Mouse (Mus musculus) CH12.LX (cell line): ENCODE measurements at regions not wholly inside any gene's neighbourhood (a gene's known extent, or its start where the extent isn't known, plus 50 kb on each side); places are given as distances from the start of the nearest gene placed in this dataset.

Source experiments
- CTCF ChIP-seq, 2 experiments: IDR thresholded peaks in 1 of 2; conservative IDR thresholded peaks in 1 of 2; 2 replicates each; pipeline ENCODE4 v1.5.1; 2011 to 2012; ENCODE audit warnings: low read depth in 2 of 2, low read length in 2 of 2, improper control_type of control experiment in 1 of 2, inconsistent platforms in 1 of 2, mild to moderate bottlenecking in 1 of 2, moderate library complexity in 1 of 2
- EP300 ChIP-seq: IDR thresholded peaks from 2 replicates; pipeline ENCODE4 v1.6.1; 2011; ENCODE audit warnings: low read length, improper control_type of control experiment
- GABPA ChIP-seq: IDR thresholded peaks from 2 replicates; pipeline ENCODE4 v1.6.1; 2012; ENCODE audit warnings: low read depth, low read length, improper control_type of control experiment, inconsistent platforms; ENCODE audit not compliant: insufficient replicate concordance
- KAT2A ChIP-seq: IDR thresholded peaks from 2 replicates; pipeline ENCODE4 v1.6.1; 2012; ENCODE audit warnings: low read length, improper control_type of control experiment, inconsistent platforms; ENCODE audit not compliant: insufficient replicate concordance
- MXI1 ChIP-seq: IDR thresholded peaks from 2 replicates; pipeline ENCODE4 v1.6.1; 2011; ENCODE audit warnings: mild to moderate bottlenecking, low read depth, low read length, improper control_type of control experiment
- NELFE ChIP-seq: IDR thresholded peaks from 2 replicates; pipeline ENCODE4 v1.6.1; 2011; ENCODE audit warnings: low read depth, low read length, improper control_type of control experiment
- POLR2A ChIP-seq: IDR thresholded peaks from 2 replicates; pipeline ENCODE4 v1.6.1; 2011; ENCODE audit warnings: low read depth, mild to moderate bottlenecking, improper control_type of control experiment, low read length
- POLR2AphosphoS2 ChIP-seq: IDR thresholded peaks from 2 replicates; pipeline ENCODE4 v1.6.1; 2011; ENCODE audit warnings: low read depth, low read length, improper control_type of control experiment
- SMC3 ChIP-seq: IDR thresholded peaks from 2 replicates; pipeline ENCODE4 v1.6.1; 2011; ENCODE audit warnings: low read depth, low read length, improper control_type of control experiment
- TBP ChIP-seq: conservative IDR thresholded peaks from 2 replicates; pipeline ENCODE4 v1.6.1; 2011; ENCODE audit warnings: low read depth, low read length, improper control_type of control experiment
- TCF12 ChIP-seq: IDR thresholded peaks from 2 replicates; pipeline ENCODE4 v1.6.1; 2014; ENCODE audit warnings: low read depth, mild to moderate bottlenecking, inconsistent platforms, low read length, improper control_type of control experiment

DNA sequence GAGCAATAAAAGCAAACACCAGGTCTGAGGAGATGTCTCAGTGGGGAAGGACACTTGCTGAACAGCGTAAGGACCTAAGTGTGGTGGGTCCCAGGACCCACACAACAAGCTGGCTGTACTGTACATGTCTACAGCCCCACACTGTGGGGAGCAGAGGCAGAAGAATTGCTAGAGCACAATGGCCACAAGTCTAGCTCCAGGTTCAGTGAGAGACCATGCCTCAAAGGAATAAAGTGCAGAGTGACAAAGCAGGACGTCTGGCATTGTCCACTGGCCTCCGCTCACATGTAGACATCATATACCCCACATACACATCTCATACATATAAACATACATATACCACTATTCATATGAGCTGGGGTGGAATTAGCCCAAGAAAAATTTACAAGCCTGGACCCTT is 77.4 kb downstream of the Mtx3 start:
- TF ChIP-seq POLR2A (no peak), SMC3 (no peak), EP300 (no peak), TCF12 (no peak), KAT2A (no peak), CTCF (conservative IDR thresholded peaks at IDR 0.05 in 1 of 2, IDR thresholded peaks at IDR 0.05 in 1 of 2; ENCODE audit: low read depth in 2 of 2, low read length in 2 of 2) (no peak), TBP (no peak), GABPA (no peak), POLR2AphosphoS2 (no peak), MXI1 (no peak), NELFE (no peak)
